Mouse (Mus musculus) lung, adult 18-20 months (tissue): ENCODE measurements around the gene Zdhhc19.
A peak's percentile ranks its signal among the peaks of the same experiment; 100 is the strongest.
"Not testable (repeated sequence)": the region's sequence is repeated elsewhere in the genome, so short reads cannot be mapped to it uniquely, and the experiment has no call there.

Source experiments
- DNase-seq, 2 experiments: peaks; one replicate each; pipeline ENCODE4 v3.0.0; 2022; ENCODE audit warnings: mixed read lengths in 2 of 2

The Zdhhc19 gene

DNA sequence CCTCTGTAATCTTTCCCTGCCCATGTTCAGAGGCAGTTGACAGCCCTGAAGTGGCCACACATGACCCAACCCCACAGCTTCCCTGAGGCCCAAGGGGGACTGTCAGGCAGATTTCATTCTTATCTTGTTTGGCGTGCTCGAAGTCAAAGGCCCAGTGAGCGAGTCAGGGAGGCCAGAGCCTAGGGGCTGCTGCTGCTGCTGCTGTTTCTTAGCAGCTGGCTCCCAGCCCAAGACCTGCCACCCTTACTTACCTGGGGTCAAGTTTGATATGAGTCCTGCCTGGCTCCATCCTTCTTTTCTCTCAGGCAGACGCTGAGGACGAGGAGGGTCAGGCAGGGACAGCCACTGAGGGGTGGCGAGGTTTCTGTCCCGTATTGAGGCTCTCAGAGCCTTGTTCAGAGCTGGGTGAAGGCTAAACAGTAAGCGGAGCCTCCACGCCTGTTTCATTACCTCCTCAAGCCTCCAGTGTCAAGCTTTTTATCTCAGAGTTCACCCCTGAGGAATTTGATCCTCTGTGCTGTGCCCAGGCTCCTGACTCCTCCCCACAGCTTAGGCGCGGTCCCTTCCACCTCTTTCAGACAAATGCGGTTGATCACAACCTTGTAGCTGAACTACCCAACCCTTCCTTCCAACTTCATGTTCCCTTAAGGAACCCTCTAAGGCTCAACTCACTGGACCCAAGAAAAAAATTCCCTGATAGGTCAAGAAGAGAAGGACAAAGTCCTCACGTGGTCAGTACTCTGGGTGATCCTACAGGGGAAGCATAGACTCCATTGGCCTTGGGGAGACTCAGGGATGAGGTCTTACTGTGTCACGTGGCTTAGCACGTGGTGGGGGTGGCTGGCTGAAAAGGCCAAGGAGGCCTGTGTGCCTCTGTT is 8.6 kb upstream of the Zdhhc19 start, which contains the start of gene Slc51a:
Slc51a (minus strand) TSS at position 646 of the 878 bp plus-strand sequence.
- DNase-seq = no peak

DNA sequence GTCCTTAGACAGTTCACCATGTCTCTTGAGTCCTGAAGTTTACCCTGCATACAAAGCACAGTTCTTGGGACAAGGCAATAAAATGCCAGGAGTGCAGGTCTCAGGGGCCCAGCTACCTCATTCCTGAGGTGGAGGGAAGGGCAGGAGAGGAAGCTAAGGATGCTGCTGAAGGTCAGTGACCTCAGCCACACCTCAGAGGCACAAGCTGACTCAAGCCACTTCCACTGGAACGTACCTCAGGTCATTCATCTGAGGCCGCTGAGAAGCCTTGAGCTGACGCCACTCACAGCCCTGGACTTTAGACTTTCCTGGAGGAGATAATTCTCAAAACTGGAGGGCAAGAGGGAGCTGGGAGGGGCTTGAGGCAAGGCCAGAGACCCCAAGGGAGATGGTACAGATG is 7.1 kb upstream of the Zdhhc19 start:
- no peak for DNase-seq

DNA sequence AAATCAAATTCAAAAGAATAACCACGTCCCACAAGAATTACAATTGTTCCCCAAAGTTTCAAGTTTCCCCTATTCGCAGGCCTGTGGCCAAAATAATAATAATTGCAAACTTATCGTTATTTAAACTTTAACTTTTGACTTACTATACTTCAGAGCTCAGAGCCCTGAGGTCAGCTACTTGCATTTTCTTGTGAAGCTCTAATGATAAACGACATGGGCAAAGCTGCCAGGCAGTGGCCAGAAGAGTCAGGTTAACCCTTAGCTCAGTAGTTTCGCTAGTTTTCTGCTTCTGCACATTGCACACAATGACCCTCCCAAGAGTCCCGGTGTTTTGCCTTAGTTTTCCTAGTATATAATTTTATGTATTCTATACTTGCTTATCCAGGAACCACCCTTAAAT is 1.7 kb upstream of the Zdhhc19 start:
- not testable (repeated sequence) for DNase-seq

DNA sequence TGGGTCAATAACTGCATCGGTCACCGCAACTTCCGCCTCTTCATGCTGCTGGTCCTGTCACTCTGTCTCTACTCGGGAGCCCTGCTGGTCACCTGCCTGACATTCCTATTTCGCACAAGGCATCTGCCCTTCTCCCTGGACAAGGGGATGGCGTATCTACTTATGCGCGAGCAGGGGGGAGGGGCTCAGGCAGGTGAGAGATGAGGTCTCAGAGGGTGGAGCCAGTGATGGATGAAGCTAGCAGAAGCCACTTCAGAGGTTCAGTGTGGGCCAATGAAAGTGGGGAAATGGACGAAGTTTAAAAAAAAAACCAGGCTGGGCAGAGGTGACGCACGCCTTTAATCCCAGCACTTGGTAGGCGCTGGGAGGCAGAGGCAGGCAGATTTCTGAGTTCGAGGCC is 2.9 kb downstream of the Zdhhc19 start:
- no peak for DNase-seq

DNA sequence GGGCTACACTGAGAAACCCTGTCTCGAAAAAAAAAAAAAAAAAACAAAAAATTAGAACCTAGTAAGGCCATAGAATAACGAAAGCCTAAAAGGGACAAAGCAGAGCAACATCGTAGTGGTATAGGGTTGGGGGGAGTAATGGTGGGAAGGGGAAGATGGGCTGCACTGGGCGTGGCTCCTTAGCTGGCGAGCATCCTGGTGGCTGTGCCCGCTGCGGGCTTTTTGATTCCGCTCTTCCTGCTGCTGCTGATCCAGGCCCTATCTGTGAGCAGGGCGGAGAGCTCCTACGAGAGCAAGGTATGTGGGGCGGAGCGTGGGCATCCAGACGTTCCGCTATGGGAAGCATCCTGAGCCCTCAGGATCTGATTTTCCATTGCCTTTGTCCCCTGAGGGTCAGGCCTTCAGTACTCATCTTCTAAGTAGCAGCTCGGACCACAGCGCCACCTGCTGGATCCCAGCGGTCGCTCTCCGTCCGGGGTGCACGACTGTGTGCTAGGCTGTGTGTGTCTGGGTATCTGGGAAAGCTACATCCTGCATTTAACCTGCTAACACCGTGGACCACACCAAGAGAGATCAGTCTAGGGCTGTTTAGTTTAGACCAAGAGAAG is 3.5 kb downstream of the Zdhhc19 start:
- DNase-seq = peak; percentile 62 to 78

DNA sequence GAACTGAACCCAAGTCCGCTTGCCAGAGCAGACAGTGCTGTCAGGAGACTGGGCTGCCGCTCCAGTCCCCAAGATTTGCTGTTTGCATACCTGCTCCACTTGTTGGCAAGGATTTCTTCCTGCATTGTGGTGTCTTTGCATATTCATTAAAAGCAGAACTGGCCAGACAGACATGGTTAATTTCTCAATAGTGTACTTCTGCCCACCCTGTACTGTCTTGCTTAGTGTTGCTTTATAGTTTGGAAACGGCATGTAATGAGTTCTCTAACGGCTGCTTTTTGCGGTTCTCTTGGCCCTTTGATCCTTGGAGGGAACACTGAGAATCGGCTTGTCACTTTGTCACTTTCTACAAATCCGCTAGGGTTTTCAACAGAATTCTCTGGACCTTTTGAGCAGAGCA is 5.4 kb downstream of the Zdhhc19 start:
- no peak for DNase-seq

DNA sequence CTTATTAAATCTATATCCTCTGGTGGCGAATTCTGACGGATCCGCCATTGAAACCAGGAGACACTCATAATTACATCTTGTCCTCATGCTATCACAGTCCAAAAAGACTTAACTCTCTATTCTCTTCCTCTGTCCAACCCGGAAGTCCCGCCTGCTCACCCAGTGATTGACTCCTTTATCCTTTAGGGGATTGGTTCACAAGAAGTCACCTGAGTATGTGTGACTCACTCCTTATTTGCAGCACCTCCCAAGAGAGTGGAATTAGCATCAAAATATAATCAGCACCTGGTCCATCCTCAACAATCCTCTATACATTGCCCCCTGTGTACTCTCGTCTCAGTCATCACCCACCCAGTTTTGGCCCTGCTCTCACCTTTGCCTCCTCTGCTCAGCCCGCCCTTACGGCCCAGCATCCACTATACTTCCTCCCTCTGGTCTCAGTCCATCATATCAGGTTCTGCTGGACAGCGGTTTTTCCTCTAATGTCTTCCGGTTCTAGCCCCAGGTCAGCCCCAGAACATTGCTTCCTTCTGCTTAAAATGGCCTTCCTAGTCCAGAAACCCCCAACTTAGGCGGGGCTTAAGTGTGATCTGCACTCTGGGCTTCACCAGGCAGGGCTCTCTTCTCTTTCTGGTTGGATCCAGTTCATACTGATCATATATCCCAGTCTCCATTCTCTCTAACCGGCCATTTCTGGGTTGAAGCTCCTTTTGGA is 6.7 kb downstream of the Zdhhc19 start:
- DNase-seq = no peak

DNA sequence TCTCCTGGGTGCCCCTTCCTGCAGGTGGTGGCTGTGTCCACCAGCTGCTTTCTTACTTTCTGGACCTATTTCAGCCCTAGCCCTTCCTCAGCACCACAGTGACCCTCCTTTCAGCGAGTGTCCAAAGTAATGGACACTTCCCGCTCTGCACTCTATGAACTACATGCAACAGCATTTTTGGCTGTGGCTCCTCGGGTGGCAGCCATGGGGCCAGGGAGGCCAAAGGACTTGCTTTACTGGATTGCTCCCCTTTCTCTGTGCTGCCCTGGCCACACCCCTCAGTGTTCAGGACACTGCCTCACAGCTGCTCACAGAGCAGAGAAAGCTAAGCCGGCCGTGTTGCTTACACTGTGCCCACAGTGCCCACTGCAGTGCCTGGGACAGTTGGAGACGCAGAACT is 7.6 kb downstream of the Zdhhc19 start:
- no peak for DNase-seq

DNA sequence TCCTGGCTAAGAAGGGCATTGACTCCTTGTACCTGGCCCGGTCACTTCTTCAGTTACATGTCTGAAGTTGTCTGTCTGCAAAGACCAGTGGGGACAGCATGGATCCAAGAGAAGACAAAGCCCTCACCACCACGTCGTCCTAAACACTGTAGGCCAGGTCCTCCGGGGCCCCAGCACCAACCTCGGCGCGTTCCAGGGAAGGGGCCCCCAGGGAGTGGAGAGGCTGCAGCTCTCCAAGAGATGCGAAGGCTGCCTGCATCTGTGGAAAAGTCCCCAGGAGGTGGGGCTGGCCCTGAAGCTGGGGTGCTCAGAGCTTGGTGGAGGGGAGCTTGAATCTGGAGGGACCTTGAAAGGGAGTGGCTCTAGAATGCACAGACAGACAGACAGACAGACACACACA is 10.2 kb downstream of the Zdhhc19 start:
- no peak for DNase-seq

DNA sequence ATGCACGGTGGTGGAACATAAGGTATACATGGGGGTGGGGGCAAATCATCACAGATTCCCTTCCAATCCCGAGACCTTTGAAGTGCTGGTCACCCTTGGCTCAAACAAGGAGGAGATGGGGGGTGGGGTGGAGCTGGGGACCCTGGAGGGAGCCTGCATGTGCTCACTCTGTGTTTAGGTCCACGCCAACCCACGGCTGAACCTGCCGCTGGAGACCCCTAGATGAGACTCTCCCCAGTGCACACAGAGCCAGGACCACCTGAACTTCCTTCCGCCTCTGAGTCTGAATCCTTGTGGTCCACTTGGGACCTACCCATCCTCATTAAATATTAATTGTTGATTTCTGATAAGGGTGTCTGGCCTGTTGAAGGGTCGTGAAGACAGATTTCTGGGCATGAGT is 10.8 kb downstream of the Zdhhc19 start:
- no peak for DNase-seq

DNA sequence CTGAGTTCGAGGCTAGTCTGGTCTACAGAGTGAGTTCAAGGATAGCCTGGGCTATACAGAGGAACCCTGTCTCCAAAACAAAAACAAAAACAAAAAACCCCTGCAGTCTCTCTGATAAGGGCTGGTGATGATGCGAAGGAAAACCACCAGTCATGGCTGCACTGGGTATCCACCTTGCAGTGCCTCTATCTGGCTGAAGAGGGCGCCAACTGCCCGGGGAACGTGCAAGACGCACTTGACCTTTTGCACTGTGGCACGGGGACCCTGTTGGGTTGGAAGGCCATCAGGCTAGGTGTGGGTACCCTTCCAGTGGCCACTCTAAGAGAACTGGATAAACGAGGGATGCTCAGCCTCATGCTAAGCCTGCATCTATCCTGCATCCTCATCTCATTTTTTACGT is 11.3 kb downstream of the Zdhhc19 start:
- peak; percentile 23 to 50 for DNase-seq

DNA sequence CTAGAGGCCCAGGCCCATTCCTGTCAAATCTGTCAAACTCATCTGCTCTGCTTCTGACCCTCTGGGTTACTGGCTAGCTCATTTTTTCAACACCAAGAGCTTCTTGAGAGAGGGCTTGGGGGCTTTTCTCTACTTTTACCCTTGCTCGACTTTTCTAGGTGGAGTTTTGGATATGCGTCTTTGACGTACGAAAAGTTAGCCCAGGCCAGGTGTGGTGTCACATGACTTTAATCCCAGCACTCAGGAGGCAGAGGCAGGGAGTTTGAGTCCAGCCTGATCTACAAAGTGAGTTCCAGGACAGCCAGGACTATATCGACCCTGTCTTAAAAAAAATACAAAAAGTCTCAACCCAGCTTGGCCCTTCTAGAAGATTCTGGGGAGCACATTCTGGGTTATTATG is 12.0 kb downstream of the Zdhhc19 start:
- DNase-seq = no peak

DNA sequence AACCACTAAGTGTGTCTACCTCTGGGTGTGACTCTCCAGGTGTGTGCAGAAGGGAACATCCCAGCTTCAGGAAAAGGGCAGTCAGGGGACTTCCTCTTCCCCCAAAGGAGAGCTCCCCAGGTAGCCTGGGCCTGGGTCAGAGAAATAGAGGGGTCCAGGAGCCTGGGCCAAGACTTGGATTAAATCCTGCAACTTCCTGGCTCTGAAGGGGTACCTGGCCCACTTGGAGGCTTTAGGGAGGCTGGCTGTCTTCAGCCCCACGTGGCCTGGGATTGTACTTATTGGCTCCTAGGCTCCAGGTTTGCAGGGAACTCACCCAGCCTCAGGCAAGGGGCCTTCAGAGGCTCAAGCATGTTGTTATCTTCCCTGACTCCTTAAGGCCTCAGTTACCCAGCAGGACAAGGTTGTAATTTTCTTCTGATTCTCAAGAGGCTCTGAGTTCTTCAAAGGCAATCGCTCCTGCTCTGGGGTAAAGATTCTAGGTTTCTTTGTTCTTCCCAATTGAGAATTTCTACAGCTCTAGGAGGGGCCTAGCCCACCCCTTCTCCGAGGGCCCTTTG is 12.5 kb downstream of the Zdhhc19 start:
- DNase-seq = no peak

DNA sequence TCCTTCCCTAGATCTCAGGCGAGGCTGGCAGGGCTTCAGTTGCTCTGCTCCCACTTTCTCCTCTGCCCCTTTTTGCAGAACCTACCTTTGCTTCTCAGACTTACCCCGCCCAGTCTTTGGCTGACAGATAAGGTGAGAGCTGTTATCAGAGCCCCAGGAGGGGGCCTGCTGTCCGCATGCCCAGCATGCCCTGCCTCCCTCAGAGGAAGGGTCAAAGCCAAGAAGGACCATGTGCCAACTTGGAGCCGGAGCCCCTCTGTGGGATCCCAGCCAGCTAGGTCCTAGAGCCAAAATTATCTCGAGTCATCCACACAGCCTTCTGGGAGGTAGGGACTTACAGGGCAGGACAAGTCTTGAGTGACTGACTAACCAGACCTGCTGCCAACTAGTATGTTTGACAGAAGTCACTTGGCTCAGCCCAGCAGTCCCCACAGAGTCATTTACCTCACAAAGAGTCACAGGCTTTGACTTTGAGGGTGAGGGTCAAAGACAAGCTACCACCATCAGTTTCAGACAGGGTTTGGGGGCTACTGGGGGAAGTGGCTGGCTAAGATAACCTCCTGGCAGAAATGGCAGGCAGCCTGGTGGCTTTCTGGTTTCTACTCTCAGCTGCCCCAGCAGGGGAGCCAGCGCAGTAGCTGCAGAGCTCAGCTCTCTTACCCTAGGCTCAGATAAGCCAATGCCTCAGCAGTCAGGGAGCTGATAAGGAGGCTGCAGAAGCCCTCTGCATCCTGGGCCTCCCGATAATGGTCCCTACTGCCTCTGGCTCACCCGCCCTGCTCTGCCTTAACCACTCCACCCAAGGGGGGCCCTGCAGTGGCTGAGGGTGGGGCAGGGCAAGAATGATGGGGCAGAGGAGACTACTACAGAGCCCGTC is 13.2 kb downstream of the Zdhhc19 start:
- DNase-seq = no peak

DNA sequence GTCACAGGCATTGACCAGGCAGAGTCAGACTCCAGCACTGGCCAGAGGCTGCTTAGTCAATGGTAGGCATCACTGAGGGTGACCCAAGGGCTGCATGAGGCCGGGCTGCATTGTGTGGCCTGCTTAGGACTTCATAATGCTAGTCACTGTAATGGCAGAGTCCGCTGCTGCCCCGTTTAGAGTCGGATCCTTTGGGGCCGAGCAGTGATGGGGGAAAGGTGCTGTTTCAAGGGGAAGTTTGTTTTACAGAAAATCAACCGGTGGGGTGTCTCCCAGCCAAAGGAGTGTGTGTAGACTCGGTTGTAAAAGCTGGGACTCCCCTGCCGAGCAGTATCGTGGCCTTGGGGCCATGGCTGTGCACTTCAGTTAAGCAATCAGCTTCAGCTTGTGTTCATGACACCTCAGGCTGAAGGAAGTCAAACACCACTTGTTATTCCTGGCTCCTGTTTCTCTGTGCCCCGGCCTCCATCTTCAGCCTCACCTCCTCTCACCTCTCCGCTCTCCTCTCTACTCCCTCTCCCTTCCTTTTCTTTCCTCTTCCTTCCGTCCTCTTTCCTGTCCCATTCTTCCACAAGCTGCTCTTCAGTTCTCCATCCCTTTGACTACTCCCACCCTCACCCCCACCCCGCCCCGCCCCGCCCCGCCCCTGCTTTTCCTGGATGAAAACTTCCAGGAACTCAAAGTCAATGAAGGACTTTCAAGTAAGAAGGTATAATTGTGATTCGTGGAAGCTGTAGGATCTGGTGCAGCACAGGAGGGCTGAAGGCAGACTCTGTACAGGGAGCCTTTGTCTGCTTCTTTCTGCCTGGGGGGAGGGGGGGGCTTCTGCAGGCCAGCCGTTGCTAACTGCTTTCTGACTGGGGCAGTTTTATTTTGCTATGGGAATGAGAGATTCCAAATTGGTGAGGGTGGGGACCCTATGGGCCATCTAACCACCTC is 14.6 kb downstream of the Zdhhc19 start:
- DNase-seq = no peak

DNA sequence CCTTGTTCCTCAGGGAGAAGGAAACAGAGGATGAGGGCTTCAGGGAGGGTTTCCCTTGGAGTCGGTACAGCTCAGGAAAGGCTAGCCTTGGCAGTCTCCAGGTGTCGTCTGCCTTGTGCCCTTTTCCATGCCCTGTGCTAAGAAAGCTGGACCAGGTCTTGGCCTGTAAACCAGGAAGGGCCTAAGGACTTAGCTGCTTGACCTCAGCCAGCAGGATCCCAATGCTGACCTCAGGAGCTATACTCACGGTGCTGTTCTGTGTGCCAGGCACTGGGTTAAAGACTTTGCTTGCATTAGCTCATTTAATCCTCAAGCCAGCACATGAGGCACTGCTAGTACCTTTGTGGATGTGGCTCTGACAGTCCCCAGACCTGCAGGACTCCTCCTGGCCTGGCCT is 15.3 kb downstream of the Zdhhc19 start:
- DNase-seq = no peak

DNA sequence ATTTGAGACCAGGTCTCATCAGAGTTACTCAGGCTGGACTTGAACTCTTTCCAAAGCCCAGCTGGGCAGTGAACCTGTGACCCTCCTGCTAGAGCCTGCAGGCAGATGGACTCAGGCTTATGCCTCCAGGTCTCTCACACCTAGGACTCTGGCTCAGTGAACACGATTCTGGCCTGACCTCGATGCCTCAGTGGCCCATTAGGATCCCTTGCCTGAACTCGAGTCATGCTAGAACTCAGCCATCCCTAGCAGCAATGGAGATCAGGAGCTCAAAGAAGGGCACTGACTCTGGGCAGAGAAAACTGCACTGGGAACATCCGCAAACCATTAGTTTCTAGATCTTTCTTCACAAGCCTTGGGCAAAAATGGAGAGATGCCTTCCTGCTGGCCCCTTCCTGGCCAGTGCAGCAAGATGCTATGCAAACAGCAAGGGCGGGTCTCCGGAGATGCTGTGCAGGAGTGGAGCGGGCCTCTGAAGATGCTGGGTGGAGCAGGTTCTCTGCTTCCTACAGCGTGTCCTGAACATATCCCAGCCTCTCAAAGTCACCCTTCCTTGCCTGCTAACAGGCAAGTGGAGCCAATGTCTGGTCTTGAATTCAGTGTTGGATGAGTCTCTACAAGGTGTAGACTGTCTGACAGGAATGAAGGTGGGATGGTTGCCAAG is 15.9 kb downstream of the Zdhhc19 start:
- DNase-seq = no peak

DNA sequence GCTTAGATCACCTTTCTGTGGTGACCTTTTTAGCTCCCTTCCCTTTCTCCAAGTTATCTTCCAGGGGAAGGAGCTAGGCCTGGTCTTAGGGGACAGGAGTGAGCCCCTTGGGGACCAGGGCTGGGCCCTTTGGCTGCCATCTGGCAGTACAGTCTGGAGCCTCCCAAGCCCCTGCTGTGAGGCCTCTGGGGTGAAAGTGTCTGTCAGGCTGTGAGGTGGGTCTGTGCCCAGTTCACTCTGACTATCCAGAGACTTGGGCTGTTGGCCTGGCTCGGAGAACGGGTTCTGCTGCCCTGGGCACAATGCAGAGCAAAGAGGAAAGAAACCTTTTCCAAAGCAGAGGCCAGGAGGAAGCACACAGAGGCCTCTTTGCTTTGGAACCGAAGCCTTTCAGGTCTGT is 16.9 kb downstream of the Zdhhc19 start:
- DNase-seq = no peak

DNA sequence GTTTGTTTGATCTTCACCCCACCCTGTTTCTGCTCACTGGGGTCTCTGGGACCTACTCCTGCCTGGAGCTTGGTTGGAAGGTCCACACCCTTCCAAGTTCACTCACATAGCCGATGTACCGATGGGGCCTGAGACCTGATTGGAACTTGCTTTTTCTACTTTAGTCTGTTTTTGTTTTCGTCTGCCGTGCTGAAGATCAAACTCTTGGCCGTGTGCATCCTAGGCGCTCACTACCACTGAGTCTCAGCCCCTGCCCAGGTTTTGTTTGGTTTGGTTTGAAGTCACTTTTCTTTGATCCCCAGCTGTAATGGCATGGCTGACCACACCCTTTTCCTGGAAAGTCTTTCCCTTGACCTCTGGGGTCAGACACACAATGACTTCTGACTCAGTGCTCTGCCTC is 17.3 kb downstream of the Zdhhc19 start:
- no peak for DNase-seq

DNA sequence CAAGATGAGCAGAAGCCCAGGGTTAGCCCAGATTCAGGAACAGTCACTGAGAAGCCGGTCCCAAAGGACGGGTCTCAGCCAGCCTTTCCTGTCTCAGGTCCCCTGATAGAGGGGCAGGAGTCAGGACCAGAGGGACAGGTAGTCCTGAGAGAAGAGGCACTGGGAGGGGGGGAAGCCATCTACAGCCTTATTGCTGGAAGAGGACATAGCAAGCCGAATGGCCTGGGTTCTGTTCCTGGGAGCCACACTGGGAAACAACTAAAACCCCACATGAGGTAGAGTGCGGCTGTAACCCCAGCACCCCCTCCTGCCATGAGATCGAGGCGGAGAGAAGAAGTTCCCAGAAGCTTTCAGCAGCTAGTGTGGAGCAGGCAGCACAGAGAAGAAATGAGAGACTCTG is 17.9 kb downstream of the Zdhhc19 start:
- no peak for DNase-seq
